Mouse (Mus musculus) spleen, adult 2 months (tissue): ENCODE measurements around the gene Poc5.

Experiments used
- CTCF ChIP-seq: fragments of 200-500 bp; IDR thresholded peaks from 2 replicates; pipeline ENCODE4 v1.5.1; 2011; ENCODE audit warnings: mild to moderate bottlenecking, inconsistent platforms; ENCODE audit not compliant: insufficient read depth, insufficient read length, insufficient replicate concordance; ENCODE audit errors: extremely low read depth
- POLR2A ChIP-seq: fragments of 200-500 bp; IDR thresholded peaks from 2 replicates; pipeline ENCODE4 v1.6.1; 2011; ENCODE audit warnings: low read depth, low read length, inconsistent platforms

- TF ChIP-seq POLR2A (no peak), CTCF (no peak)
These were observed 36.8 kb upstream of the Poc5 start for GRCm38 (mm10) chr13:96351264-96351663.
